Mouse (Mus musculus) right cerebral cortex, postnatal 25 days (tissue): Measurements from ENCODE around the gene Dthd1.

Experiments used
- DNase-seq: peaks from one replicate; pipeline ENCODE4 v3.0.0; 2022

Gene Dthd1

DNA sequence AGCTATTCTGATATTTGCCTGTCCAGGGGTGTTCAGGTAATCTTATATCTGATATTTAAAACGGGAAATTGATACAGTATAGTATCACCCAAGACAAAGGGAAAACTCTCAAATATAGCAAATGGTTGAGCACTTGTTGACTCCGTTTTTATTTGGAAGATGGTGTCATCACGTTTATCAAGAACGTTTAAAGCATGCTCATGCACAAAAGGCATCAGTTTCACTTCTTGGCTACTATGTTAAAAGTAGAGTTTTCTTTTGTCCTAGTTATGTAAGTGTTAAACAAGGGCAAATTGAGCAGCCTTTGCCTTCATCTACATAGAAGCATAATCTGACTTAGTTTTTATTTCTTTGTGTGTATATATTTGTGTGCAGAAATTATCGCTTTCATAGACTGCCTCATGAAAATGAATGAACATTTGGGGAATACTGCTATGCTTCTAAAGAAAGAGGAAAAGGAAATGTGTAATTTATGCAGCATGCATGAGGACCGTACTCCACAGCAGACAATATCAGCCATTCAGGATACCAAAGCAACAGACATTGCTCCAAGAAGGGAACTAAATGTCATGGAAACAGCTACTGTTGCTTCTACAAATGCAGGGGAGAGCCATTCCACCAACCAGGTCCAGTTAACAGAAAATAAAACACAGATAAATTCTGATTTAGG is at the start of gene Dthd1:
TSS of gene Dthd1 (plus strand) at position 422 of the 670 bp plus-strand sequence.
- DNase-seq = no peak

DNA sequence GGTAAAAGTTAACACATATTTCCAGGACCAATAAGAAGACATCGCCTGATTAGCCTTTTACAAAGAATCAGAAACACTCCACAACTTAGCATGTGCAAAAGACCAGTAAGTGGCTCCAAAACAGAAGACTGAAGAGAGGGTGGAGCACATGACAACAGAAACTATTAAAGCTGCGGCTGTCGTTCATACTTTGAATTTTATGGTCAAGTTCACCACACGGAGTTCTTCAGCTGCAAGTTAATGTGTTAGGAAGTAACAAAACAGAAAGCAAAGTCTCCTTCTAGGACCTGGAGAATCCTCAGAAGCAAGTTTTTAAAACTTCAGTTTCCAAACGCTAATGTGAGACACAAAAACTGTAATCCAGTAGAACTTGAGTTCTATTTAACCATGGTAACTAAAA is 49.5 kb upstream of the Dthd1 start:
- no peak for DNase-seq

DNA sequence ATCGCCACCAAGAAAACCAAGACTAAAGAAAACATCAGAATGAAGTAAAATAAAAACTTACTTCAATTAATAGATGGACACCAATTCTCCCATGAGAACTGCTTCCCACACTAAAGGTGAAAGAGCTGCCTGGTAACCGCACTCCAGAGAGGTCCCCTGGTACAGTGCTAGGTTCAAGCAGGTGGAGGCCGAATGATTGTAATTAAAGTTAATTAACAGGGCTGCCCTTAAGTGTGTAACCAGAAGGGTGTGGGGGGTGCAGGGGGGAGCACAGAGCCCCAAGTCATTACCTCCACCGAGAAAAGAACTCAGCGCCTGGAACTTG is 48.2 kb upstream of the Dthd1 start:
- DNase-seq = no peak

DNA sequence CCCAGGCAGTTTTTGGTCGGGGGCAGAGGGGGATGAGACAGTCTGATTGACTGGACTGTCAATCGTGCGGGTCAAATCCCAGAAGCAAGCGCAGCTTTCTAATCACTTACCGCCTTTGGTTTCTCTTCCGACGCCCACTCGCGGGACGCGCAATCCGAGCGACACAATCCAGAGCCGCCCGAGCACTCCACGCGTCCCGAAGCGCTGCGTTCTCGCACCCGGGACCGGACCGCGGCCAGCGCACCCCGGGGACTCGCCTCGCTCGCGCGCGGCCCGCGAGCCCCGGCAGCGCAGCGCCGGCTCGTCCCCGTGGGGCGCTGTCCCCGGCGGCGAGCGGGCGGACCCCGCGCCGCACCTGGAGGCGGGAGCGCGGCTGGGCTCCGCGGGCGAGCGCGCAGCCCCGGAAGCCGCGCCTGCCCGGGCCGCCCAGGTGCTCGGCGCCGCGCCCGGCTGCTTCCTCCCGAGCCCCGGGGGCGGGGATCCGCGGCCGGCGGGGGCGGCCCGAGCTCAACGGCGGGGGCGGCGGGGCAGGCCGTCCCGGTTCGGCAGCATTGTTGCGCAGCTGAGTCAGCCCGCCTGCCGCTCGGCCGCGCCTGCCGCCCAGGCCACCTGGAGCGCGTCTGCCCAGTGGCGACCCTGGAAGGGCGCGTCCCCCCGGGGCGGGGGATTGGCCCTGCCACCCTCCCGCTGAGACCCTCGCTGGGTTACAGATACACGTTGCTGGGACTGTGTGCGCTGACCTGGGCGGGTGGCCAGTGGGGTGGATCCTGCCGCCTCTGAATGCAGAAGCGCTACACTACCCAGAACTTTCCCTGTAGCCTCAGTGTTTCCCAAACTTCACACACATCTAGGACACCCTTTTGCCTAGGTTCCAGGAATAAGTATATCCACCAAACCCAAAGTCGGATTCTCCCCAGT is 47.6 kb upstream of the Dthd1 start, which contains the start of gene Arap2:
TSS of gene Arap2 (minus strand) at position 376 of the 918 bp plus-strand sequence.
- peak; percentile 78 for DNase-seq

DNA sequence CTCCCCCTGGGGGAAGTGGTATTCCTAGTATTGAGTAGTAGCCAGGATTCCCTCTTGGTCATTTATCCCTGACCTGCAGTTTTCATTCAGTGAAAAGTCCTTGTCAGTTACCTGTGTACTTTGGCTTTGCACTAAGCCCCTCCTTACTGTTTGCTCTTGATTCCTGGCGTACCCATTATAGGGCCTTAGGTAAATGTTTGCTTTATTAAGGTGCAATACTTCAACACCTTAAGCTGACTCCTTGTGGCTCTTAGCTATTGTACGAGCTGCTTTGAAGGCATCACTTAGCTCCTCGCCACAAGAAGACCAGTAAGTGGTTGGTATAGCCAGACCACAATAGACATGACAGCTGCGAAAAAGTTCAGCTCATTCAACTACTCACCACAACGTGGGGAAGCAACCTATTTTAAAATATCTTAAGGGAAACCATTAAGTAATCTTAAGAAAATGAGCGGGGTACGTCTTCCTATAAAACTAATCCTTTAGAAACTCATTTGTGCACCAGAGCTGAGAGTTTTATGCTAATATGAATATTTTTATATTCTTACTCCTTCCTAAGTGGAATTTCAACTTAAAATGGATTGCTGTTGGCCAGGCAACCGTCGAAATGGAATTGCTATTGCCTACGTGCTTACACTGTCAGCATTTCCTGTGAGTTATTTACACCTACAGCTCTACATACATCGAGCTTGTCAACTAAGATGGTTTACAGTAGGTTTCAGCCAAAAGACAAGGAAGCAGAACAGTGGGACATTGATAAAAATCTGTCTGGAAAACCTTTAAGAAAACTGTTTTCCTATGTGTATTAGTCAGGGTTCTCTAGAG is 41.6 kb upstream of the Dthd1 start:
- no peak for DNase-seq

DNA sequence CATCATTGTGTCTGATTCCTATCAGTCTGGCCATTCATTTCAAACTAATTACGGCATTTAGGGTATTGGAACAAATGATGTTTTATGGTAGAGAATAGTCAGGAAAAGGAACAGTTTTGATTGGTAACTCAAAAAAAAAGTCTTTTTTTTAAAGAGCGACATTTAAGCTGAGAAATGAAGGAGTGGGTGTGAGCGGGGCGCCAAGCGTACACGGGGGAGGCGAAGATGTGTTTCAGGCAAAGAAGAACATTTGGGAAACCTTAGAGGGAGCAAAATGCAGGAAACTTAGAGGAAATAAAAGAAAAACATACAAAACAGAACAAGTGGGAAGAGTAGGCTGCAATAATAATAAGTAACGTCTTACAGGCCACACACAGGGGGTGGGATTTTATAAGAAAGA is 35.8 kb upstream of the Dthd1 start:
- peak; percentile 45 for DNase-seq

DNA sequence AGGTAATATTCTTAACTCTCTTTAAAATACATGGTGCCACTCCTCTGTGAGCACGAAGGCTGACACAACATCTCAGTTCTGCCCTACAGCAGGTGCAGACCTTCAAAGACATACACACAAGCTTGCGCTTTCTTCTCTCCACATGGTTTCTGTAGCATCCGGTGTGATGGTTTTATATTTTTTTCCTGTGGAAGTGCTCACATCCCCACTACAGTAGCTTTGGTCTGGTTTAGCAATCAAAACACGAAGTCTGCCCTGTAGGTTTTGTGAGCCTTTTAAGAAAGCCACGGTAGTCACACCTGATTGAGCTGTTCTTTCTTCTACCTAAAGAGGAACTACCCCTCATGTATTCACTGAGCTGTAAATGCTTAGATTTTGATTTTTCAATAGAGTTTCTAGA is 34.9 kb upstream of the Dthd1 start:
- DNase-seq = no peak

DNA sequence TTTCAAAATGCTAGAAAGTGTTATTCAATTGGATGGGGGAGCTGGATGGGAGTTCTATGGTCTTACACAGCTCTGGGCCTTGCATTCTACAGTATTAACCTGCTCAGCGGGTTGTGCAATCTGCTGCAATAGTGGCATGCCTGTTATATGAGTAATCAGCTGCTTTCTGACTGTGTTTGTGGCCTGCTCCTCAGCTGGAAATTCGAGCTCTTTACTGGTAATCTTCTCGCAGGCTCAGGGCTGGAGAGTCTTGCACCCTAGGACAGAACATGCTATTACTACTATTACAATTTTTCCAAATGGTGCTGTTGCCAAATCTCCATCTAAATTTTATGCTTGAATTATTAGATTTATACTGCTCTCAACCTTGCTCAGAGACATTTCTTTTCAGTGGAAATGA is 26.8 kb upstream of the Dthd1 start:
- no peak for DNase-seq

DNA sequence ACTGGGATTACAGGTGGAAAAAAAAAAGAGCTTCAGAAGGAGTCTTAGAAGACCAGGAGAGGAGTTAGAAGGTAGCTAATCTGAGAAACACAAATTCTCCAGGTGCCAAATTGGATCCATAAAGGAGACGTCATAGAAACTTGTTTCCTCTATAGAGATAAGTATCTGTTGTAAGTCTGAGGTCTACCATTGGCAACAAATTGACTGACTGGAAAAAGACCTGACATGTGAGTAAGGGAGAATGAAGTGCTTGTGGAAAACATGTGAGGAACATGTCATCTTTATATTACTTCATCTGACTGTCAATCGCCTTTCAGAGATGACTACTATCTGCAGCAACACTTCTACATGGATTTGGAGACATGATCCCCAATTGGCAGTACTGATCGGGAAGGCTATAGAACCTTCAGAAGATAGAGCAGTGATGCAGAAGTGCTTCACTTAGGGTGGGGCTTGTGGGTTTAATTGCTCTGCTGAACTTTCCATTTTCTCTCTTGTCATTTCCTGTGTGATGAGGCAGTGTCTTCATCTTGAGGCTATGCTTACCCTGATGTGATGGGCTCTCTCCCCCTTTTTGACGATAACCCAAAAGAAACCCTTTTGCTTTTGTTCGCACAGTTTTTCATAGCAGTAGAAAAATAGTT is 22.6 kb upstream of the Dthd1 start:
- DNase-seq = no peak

DNA sequence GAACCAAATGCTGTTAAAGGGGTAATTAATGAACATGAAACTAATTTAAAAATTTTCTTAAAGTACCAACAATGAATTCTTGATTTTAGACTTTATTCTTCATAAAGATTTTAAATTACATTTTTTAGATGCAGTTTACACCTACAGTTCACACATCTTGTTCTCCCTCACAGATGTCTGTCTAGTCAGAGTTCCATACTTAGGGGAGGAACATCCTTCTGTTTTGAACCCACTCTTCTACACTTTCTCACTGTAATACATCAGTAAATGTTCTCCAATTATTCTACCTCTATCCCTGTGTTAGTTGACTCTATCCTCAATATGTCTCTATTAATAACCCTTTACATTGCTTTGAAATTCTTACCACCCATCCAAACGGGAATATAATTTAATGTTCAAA is 20.8 kb upstream of the Dthd1 start:
- no peak for DNase-seq

DNA sequence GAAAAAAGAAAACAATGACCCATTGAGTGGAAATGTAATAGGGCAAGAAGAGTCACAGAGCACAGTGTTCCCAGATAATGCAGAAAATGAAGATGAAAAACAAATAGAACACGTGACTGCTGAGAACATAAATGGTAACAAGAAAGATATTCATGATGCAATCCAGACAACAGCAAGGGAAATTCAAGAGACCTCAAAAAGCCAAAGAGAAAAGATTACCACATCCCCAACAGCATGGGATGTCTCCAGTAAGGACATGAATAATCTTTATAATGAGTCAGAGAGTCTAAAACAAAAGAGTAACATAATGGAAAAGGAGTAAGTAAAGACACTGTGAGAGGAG is 420 bp downstream of the Dthd1 start:
- DNase-seq = no peak

DNA sequence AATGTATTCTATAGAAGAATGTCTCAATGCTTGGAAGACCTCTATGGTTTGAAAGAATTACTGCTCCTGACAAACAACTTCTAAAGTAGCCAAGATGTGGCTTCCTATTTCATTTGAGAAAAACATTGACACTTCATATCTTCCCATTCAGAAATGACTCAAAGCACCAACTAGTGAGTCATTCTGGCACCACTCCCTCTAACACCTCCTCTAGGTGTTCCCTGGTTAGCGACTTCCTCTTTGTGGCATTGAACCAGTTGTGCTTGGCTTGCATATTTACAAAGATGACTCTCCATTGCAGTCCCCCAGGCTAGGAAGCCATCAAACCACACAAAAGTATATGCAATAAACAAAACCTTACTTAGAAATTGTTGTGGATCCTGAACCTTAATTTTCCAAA is 2.1 kb downstream of the Dthd1 start:
- no peak for DNase-seq

DNA sequence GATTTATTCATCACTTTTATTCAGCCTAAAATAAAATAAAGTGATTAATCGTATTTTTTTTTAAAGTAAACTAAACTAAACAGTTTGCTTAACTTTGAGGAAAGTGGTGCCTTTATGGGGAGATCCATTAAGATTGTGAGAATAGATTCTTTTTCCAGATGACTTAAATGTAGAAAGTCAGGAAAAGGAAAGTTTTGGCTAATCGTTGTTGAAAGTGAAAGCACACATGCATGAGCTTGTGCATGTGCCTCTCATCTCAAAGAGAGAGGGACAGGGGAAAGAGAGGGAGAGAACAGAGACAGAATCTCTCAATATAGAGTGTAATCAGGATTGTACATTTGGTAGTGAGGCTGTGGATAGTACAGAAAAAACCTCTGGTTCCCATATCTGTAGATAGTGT is 5.9 kb downstream of the Dthd1 start:
- no peak for DNase-seq

DNA sequence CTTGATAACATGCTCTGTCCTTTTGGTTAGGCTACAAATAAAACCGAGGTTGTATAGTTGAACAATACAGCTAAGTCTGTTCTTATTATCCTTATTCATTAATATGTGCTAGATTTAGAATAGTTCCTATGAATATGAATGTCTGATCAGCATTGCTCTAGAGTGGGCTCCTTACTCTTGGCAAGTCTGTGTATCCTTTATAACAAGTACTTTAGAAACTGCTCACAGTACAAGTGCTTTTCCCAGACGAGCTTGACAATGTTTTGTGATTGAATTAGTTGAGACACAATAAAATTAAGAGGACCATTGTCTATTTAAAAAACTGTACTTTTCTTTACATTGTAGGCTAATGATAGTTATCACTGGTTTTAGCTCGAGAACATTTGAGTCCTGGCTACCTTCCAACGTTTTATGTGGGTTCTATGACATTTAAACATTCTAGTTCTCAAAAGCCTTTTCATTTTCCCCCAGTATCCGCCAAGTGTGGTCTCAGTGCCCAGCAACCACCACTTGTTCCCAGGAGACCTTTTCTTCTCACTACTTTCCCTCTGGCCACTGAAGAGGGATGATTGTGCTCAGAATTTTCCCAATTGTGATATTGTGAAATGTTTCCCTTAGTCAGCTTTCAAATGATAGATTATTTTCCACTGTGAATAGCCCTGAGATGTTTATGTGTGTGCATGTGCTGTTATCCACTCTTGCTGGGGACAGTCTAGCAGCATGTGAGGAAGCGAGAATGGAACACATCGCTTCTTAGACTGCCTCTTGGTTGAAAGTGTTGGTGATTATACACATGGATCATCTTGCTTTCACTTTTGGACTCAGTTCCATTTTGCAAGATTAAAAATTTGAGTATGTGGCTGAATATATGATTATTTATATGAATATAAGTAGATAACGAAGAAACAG is 7.0 kb downstream of the Dthd1 start:
- no peak for DNase-seq

DNA sequence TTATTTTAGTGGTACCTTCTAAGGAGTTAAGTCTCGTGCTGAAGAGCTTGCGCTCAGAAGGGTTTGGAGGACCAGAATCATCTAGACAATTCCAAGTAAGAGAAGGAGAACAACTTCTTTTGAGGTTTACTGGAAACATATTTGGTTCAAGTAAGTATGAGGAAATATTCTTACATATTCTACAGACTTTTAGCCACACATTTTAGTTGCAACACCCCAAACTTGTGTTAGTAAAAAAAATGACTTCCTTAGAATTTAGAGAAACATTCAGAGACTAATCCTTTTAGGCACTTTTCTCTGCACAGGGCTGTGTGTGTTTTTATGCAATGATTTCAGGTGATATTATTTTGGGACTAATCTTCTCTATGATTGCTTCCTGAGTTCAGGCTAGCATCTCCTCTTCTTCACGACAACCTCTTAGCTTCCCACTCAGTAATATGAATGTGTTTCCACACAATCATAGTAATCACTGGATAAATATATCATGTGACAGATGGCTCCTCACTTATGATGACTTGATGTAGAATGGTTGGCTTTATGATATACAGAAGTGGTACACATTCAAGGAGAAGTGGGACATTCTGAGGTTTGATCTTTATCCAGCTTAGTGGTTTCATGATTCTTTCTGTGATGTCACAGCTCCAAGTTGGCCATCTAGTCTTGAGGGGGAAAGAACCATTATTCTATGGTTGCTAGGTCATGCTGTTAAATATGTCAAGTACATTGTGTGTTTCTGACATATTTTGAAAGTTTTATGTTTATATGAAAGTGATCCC is 29.5 kb downstream of the Dthd1 start:
- no peak for DNase-seq

DNA sequence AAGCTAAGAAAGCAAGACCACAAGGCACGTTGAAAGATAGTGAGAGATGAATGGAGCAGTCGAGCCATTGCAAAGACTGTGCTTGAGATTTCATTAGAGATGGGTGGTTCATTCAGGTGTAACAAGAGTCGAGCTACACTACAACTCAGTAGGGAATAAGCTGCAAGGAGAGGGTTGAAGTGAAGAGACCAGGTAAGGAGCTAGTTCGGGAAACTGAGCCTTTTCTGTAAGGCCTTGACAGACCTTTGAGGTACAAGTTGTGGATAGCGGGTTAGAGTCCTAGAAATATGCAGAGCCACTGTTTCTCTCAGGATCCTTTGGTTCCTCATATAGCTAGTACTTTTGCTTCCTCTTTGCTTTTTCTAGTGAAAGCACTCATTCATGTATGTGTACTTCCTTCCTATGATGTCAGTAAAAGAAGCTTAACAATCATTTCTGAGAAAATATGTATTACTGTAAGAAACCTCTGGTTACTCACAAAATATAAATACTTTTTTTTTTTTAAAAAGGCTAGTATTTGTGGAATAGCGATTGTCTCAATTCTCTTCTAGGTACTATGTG is 33.0 kb downstream of the Dthd1 start:
- DNase-seq = no peak

DNA sequence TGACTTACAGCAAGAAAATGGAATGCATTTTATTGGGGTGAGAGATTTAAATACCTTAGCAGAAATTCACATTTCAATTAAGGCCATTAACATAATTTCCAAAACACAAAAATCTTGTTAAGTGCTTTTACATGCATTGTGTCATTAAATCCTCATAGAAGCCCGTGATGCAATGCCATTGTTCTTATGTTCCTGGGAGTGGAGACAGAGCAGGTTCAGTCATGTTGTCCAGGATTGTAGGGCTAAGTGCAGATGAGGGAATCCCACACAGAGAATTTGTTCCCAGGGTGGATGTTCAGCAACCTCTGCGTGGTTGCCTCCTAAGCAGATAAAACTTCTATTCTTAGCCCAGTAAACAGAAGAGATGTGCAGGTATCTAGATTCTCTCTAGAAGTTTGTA is 37.7 kb downstream of the Dthd1 start:
- DNase-seq = no peak

DNA sequence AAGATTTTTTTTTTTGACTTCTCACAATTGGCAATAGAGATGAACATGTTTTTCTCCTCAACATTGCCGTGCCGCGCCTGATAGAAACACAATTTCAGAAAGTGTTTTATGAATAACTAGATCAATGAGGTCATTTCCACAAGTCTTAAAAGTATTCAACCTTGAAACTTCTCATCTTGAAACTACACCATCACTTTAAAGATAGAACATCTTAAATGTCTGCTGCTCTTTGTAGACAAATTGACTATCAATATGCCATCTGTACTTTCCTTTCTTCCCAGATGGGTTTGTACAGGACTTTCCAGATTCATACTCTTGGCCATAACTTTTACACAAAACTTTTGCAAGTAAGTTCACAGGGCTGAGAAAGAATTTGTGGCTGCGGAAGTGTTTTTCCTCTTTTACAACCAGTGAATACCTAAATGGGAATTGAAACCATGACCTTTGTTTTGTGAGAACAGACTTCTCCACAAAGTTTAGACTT is 40.8 kb downstream of the Dthd1 start:
- DNase-seq = no peak

DNA sequence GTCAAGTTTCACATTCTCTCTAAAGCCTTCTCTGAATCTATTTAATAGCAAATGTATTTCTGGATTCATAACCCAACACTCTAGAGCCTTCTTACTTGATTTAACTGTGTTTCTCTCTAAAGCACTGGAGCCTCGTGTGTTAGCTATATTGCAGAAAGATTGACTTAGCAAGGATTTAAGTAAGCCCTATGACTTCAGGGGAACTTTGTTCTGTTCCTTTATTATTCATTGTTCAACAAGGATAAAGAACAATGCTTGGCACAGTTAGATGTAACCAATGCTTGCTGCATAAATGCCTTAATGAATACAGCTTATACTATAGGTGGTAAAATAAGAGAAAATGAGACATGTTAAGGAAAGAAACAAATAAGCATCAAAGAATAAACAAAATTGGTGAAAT is 43.9 kb downstream of the Dthd1 start:
- DNase-seq = no peak

DNA sequence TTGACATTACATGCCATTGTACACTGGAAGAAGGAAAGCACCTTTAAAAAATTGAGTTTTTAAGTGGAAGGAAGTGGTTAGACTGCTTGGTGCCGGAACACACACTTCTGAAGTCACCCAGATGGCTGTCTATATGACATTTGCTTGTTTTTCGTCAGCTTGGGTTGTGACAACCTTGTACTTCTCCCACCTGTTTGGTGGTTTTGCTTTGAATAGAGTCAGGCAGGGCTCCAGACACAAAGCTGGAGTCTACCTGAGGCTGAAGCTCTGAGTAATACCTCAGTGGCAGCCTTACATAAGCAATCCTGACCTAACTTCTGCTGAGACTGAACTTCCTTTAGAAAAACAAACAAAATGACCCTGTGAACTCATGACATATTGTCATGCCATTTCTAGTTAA is 44.7 kb downstream of the Dthd1 start:
- no peak for DNase-seq

DNA sequence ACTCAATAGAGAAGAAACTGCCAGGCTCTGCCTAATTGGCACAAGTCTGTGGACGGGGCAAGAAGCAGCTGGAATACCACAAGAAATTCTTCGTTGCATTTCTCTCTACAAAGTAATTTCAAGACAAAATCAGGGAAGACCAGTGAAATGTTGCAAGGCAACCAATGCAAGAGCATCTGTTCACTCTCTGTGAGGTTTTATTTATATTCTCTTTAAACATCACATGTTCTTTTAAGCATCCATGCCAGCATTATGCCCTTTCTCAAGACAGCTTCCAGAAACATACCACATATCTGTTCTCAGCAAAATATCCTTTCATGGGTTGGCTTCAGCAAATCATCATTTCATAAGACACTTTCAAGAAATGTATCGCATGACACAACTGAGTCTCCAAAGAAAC is 50.7 kb downstream of the Dthd1 start:
- no peak for DNase-seq
